Mouse (Mus musculus) liver, embryonic 14 days (tissue): ENCODE measurements around the gene Olfr613. TPM values are rescaled to one million over a fixed set of nuclear protein-coding genes. Genes with fewer than 3 reads are reported as not detected.

Source experiments
- polyA plus RNA-seq: library from polyadenylated mRNA; depleted of rRNA; stranded (reverse); fragments of >200 nt; gene quantifications from 2 replicates; pipeline ENCODE4 v1.2.3, GENCODE M21; 2012; rRNA removed

Gene Olfr613
- not detected in 2 replicates for polyA plus RNA-seq

DNA sequence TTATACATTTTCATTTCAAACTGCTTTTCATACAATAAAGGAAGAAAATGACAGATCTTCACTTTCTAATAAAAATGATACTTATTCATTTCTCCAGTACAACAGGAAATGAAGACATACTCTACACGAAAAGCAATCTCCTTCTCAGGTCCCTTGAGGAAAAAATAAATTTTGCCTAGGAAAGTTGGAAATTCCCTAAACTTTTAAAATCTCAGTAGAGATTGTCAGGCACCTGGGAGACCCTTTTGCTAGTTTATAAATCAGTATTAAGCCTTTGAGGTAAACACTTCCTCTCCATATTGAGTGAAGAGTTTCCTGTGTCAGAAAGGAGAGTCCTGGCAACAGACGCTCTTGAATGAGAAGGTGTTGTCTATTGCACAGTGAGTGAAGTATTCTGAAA, at the start of gene Olfr613:
Olfr613 (plus strand) TSS at position 301 of the 400 bp plus-strand sequence.

DNA sequence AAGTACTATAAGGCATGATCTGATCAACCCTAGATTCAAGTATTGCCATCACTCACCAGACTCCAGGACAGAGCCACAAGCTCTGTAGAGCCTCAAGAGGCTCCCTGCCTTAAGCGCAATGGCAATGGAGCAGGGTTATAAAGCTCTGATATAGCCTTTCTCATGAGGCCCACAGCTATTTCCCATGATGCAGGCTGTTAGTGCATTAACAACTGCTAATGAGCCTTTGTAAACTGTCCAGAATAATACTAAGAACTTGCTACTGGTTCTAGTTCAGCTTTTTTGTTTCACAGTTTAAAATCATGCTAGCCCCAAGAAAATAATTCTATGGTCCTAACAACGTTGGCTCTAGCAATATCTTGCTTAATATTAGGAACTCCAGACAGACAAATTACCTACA, 35.9 kb upstream of the Olfr613 start, which contains the start of gene Olfr610:
Olfr610 (minus strand) TSS at position 101 of the 400 bp plus-strand sequence.

DNA sequence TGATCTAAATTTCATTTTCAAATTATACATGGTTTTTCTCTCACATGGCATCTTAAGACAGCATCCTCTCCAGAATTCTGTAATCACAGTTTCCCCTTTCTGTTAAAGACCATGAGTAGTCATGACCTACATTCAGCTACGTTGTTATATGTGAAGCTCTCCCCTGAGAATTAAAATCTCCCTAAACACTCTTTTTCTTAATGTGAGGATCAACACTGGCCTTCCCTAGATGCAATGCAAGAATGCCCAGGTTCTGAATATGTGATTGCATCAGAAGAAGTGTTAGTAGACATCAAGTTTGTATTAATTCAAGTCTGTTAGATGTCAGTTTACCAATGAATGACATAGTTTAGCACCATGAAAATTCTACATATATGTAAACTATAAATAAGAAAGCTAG, 27.1 kb upstream of the Olfr613 start, which contains the start of gene Olfr611:
Olfr611 (minus strand) TSS at position 101 of the 400 bp plus-strand sequence.

DNA sequence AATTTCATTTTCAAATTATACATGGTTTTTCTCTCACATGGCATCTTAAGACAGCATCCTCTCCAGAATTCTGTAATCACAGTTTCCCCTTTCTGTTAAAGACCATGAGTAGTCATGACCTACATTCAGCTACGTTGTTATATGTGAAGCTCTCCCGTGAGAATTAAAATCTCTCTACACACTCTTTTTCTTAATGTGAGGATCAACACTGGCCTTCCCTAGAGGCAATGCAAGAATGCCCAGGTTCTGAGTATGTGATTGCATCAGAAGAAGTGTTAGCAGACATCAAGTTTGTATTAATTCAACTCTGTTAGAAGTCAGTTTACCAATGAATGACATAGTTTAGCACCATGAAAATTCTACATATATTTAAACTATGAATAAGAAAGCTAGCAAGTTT, 5.3 kb upstream of the Olfr613 start, which contains the start of gene Olfr612:
Olfr612 (minus strand) TSS at position 101 of the 400 bp plus-strand sequence.

DNA sequence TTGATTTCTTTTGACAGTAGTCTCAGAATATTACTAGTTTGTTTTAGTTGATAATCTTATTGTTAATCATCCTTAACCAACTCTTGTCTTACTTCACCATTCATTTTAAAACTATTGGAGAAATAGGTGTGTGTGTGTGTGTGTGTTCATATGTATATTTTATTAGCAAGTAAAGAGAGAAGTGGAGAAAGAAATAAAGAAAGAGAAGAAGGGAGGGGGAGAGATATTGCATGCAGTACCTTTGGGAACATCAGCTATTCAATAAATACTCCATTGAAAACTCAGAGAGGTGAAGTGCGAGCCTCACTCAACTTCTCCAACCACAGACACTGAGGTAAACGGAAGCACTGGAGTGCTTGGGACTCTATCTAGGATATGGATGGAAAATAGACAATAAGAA, 7.9 kb downstream of the Olfr613 start, which contains the start of gene Olfr615:
Olfr615 (plus strand) TSS at position 301 of the 400 bp plus-strand sequence.

DNA sequence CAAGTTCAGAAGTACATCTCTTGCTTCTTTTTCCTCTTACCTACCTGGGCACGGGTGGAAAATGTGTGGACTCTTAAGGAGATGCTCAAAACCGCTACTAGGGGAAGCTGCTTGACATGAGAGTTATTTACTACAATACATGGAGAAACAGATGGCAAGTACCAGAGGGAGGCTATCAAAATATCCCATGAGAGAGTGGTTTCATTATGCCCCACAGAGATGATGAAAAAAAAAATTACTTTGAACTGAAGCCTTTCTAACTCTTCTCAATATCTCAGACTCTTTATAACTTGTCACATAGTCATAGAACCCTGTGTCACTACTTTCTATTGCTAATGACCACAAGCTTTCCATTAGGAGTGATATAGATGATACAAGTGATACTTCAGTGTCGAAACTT, 21.2 kb downstream of the Olfr613 start, which contains the start of gene Olfr616:
Olfr616 (minus strand) TSS at position 101 of the 400 bp plus-strand sequence.

DNA sequence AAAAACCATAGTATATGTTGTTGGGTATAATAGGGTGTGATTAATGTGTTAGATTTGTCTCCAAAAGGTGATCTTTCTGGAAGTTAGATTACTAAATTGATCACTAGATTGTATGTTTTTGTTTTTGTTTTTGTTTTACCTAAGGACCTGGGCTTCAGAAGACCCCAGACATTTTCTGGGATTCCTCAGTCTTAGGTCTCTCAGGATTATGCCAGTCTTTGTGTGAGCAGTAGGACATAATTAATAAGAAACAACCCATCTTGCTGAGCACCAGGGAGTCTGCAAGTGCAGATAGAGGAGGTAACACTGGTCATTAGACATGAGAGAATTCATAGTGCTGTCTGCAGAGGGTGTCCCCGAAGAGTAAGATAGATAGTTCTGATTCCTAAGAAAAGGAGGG, 24.9 kb downstream of the Olfr613 start, which contains the start of gene Olfr617:
Olfr617 (plus strand) TSS at position 301 of the 400 bp plus-strand sequence.

DNA sequence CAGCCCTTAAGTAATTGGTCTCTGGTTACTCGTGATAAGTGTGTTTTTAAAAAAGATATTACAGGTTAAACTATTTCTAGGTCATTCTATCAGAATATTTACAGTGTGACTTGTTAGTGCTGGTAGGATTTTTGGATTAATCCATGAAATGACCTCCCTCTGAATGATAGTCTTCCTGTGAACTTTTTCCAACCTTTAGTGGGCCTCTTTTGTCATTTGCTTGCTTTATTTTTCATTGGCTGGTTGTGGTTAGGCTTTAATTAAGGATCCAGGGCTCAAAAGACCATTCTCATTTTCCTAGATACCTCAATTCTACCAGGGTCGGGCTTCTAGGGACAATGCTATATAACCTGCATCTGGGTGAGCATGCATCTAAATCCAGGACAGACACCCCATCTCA, 41.9 kb downstream of the Olfr613 start, which contains the start of gene Olfr618:
Olfr618 (plus strand) TSS at position 301 of the 400 bp plus-strand sequence.

DNA sequence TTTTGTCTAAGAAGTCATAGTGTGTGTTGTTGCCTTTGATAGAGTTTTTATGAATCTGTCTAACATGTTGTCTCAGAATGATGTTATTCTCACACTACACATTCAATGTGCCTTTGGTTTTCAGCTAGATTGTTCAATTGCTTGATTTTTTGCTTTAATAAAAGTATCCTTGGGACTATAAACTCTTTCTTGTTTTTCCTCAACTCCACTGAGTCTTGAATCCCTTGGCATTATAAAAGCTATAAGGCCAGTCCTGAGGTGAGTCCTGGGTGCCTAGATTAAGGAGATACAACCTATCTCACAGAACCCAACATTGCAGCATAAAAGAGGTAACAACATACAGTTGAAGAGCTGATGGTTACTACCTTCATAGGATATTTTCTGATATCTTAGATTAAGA, 52.4 kb downstream of the Olfr613 start, which contains the start of gene Olfr619:
Olfr619 (plus strand) TSS at position 301 of the 400 bp plus-strand sequence.

Other genes starting within 250 kb of the Olfr613 start
- not detected in 2 replicates for gene Olfr596, start 242.4 kb upstream of the Olfr613 start, polyA plus RNA-seq
- not detected in 2 replicates for gene Olfr597, start 231.8 kb upstream of the Olfr613 start, polyA plus RNA-seq
- not detected in 2 replicates for gene Olfr598, start 224.5 kb upstream of the Olfr613 start, polyA plus RNA-seq
- not detected in 2 replicates for gene Olfr599, start 212.2 kb upstream of the Olfr613 start, polyA plus RNA-seq
- not detected in 2 replicates for gene Olfr600, start 198.4 kb upstream of the Olfr613 start, polyA plus RNA-seq
- gene Olfr601, start 185.4 kb upstream of the Olfr613 start, polyA plus RNA-seq, result not detected in 2 replicates
- gene Olfr603, start 161.9 kb upstream of the Olfr613 start, polyA plus RNA-seq, result not detected in 2 replicates
- gene Usp17lc, start 133.0 kb upstream of the Olfr613 start, polyA plus RNA-seq, result not detected in 2 replicates
- gene Olfr605, start 102.6 kb upstream of the Olfr613 start, polyA plus RNA-seq, result not detected in 2 replicates
- not detected in 2 replicates for gene Olfr606, start 99.0 kb upstream of the Olfr613 start, polyA plus RNA-seq
- not detected in 2 replicates for gene Olfr607, start 83.9 kb upstream of the Olfr613 start, polyA plus RNA-seq
- gene Olfr608, start 78.2 kb upstream of the Olfr613 start, polyA plus RNA-seq, result not detected in 2 replicates
- not detected in 2 replicates for gene Olfr609, start 50.0 kb upstream of the Olfr613 start, polyA plus RNA-seq
- not detected in 2 replicates for gene Olfr610, start 36.0 kb upstream of the Olfr613 start, polyA plus RNA-seq
- gene Olfr611, start 27.2 kb upstream of the Olfr613 start, polyA plus RNA-seq, result not detected in 2 replicates
- gene Olfr612, start 5.4 kb upstream of the Olfr613 start, polyA plus RNA-seq, result not detected in 2 replicates
- not detected in 2 replicates for gene Olfr615, start 8.0 kb downstream of the Olfr613 start, polyA plus RNA-seq
- gene Olfr616, start 21.1 kb downstream of the Olfr613 start, polyA plus RNA-seq, result not detected in 2 replicates
- not detected in 2 replicates for gene Olfr617, start 25.0 kb downstream of the Olfr613 start, polyA plus RNA-seq
- gene Olfr618, start 42.0 kb downstream of the Olfr613 start, polyA plus RNA-seq, result not detected in 2 replicates
- gene Olfr619, start 52.5 kb downstream of the Olfr613 start, polyA plus RNA-seq, result not detected in 2 replicates
- gene Olfr620, start 64.5 kb downstream of the Olfr613 start, polyA plus RNA-seq, result not detected in 2 replicates
- 0.02 TPM in 1 of 2 replicates, not detected in the other for gene Olfr622, start 94.6 kb downstream of the Olfr613 start, polyA plus RNA-seq
- not detected in 2 replicates for gene Olfr623, start 115.6 kb downstream of the Olfr613 start, polyA plus RNA-seq
- under 0.01 TPM in 2 replicates for gene Olfr624, start 123.1 kb downstream of the Olfr613 start, polyA plus RNA-seq
- gene Olfr625-ps1, start 134.6 kb downstream of the Olfr613 start, polyA plus RNA-seq, result not detected in 2 replicates
- gene Olfr243, start 166.6 kb downstream of the Olfr613 start, polyA plus RNA-seq, result not detected in 2 replicates
- not detected in 2 replicates for gene Olfr628, start 182.3 kb downstream of the Olfr613 start, polyA plus RNA-seq
- gene Olfr629, start 196.9 kb downstream of the Olfr613 start, polyA plus RNA-seq, result 0.06 and 0.08 TPM in 2 replicates
- gene Olfr630, start 209.3 kb downstream of the Olfr613 start, polyA plus RNA-seq, result 0.03 TPM in 2 replicates
- 0.01 TPM in 1 of 2 replicates, not detected in the other for gene Olfr69, start 223.5 kb downstream of the Olfr613 start, polyA plus RNA-seq
- 0.06 and 0.08 TPM in 2 replicates for gene Olfr68, start 231.6 kb downstream of the Olfr613 start, polyA plus RNA-seq
- gene Olfr67, start 243.7 kb downstream of the Olfr613 start, polyA plus RNA-seq, result 0.01 and 0.02 TPM in 2 replicates